Mouse (Mus musculus) thymus, adult 2 months (tissue): Measurements from ENCODE around the gene P2ry6. TPM values are rescaled to one million over a fixed set of nuclear protein-coding genes. Genes with fewer than 3 reads are reported as not detected.
A peak's percentile ranks its signal among the peaks of the same experiment; 100 is the strongest.

Source experiments
- DNase-seq: peaks from one replicate; pipeline ENCODE4 v3.0.0; 2021
- H3K27ac ChIP-seq: fragments of 200-500 bp; 2 replicates; pipeline ENCODE4 v1.5.1; 2012; ENCODE audit warnings: low read length, control low read depth; ENCODE audit not compliant: control insufficient read depth, insufficient read depth
- H3K27me3 ChIP-seq: fragments of 200-500 bp; 2 replicates; pipeline ENCODE4 v1.6.1; 2012; ENCODE audit warnings: mild to moderate bottlenecking, low read length, moderate library complexity, mixed read lengths; ENCODE audit not compliant: control insufficient read depth, insufficient read depth
- H3K36me3 ChIP-seq: fragments of 200-500 bp; 2 replicates; pipeline ENCODE4 v1.6.1; 2012; ENCODE audit warnings: mild to moderate bottlenecking, low read length, moderate library complexity; ENCODE audit not compliant: control insufficient read depth, insufficient read depth
- H3K4me1 ChIP-seq: fragments of 200-500 bp; replicated peaks from 2 replicates; pipeline ENCODE4 v1.6.1; 2012; ENCODE audit warnings: low read length; ENCODE audit not compliant: control insufficient read depth, insufficient read depth
- H3K4me3 ChIP-seq: fragments of 200-500 bp; 2 replicates; pipeline ENCODE4 v1.5.1; 2012; ENCODE audit warnings: mild to moderate bottlenecking, low read length, control low read depth, moderate library complexity; ENCODE audit not compliant: control insufficient read depth, insufficient read depth
- CTCF ChIP-seq: fragments of 200-500 bp; IDR thresholded peaks from 2 replicates; pipeline ENCODE4 v1.5.1; 2012; ENCODE audit warnings: mild to moderate bottlenecking, control low read depth, low read length, moderate library complexity, borderline replicate concordance; ENCODE audit not compliant: control insufficient read depth, poor library complexity, insufficient read depth; ENCODE audit errors: extremely low read depth
- POLR2A ChIP-seq: fragments of 200-500 bp; IDR thresholded peaks from 2 replicates; pipeline ENCODE4 v1.6.1; 2012; ENCODE audit warnings: mild to moderate bottlenecking, low read length, control low read depth, moderate library complexity; ENCODE audit not compliant: control insufficient read depth, poor library complexity, insufficient read depth; ENCODE audit errors: extremely low read depth
- WGBS: fragments of 180-500 bp; shearing (Covaris S2); methylation state at CpG from one replicate; pipeline ENCODE4 v1.1.7; 2018; 5-methylcytosine and 5-hydroxymethylcytosine counted together
- polyA plus RNA-seq: library from polyadenylated mRNA; depleted of rRNA; stranded (reverse); fragments of >200 nt; gene quantifications from 2 replicates; pipeline ENCODE4 v1.2.3, GENCODE M21; 2012; rRNA removed

Gene P2ry6
- 27.1 and 36.0 TPM in 2 replicates for polyA plus RNA-seq

DNA sequence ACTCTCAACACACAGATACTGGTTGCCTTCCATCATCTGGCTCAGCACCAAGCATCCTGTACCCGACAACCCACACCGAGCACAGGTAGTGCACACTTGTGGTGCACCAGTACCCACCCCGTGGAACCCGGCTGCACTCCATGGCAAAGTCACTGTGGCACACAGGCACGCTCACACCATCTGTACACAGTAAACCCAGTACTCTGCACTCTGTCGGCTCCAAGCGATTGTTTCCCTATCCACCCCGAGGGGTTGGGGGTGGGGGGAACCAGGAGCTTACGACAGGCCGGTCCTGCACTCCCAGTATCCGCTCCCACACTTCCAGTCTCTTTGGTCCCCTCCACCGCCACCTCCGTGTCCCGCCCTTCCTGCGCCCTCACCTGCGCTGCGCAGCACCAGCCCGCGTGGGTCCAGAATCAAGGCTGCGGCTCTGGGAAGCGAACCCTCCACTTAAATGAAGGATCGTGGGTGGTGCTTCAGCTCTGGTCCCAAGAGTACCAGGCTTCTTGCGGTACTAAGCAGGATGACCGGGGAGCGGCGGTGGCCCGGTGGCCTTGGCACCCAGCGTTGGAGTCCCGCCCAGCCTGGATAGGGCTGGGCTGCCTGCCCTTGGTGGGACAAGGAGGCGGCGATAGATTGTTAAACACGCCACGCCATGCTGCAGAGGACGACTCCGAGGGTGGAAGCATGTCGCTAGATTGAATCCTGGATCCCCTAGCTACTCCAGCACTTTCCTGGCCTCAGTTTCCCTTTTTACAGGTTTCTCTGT, at the start of gene P2ry6:
TSS of gene P2ry6 (minus strand) at position 515 of the 769 bp plus-strand sequence.
- no peak within 1 kb of the TSS for H3K27ac ChIP-seq
- no peak within 1 kb of the TSS for H3K4me3 ChIP-seq
- H3K4me1 ChIP-seq, result no peaks in the 10 kb centered on the region
- DNase-seq, result no peak
- WGBS, result 24% methylated on average over 36 of the region's 36 CpGs
- peaks cover 4% of the 10 kb centered on the region; the same call in 1 of the 2 replicates for H3K27me3 ChIP-seq
- TF ChIP-seq POLR2A (no peak), CTCF (no peak)
- no peaks in the 10 kb centered on the region for H3K36me3 ChIP-seq

DNA sequence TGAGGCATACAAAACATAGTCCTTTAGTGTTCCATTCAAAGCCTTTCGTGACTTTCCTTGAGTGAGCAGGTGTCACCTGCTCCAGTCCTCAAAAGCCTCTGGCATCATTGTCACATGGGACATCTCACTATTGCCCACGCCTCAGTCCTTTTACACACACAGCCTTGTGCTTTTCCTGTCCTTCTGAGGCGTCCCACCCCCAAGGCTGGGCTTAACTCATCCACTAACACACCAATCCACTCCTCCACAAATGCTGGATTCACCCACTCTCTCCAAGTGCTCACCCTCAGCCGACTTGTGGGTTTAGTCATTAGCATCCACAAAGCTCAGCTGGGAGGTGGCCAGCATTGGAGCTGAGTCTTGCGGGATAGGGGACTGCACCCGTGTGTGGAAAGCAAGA, 43.0 kb upstream of the P2ry6 start:
- WGBS, result 89% methylated on average over 6 of the region's 6 CpGs
- H3K27me3 ChIP-seq, result peaks cover under 1% of the 10 kb centered on the region; the same call in 1 of the 2 replicates

DNA sequence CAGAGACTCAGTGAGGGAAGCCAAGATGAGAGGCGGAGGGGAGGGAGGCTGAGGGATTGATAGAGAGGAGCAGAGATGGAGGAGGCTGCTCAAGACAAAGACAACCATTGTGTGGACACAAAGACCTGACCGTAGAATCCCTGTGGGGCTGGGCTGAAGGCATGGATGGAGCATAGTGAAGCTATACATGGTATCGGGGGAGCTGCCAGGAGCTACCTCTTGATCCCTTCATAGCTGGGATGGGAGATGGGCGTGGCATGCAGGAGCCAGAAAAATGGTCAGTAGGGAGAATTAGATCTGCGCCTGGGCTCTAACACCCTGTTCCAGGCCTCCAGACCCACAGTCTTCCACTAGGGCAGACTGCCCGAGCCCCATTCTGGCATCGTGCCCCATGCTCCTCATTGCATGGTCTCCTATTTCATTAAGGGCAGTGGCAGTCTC, 42.6 kb upstream of the P2ry6 start:
- TF ChIP-seq CTCF (no peak), POLR2A (no peak)
- H3K4me1 ChIP-seq, result peaks cover 3% of the 10 kb centered on the region
- no peak for DNase-seq
- H3K4me3 ChIP-seq, result no peak overlapping the region
- H3K36me3 ChIP-seq, result no peaks in the 10 kb centered on the region
- WGBS, result 94% methylated on average over 7 of the region's 7 CpGs
- H3K27ac ChIP-seq, result no peak overlapping the region
- H3K27me3 ChIP-seq, result peaks cover 5% of the 10 kb centered on the region; the same call in 1 of the 2 replicates

More for the DNA sequence above, 43.0 kb upstream of the P2ry6 start:
- H3K27ac ChIP-seq, result no peak overlapping the region
- no peak for DNase-seq
- TF ChIP-seq CTCF, result no peak
- no peak for TF ChIP-seq POLR2A
- H3K4me1 ChIP-seq, result no peaks in the 10 kb centered on the region
- H3K4me3 ChIP-seq, result no peak overlapping the region
- no peaks in the 10 kb centered on the region for H3K36me3 ChIP-seq

DNA sequence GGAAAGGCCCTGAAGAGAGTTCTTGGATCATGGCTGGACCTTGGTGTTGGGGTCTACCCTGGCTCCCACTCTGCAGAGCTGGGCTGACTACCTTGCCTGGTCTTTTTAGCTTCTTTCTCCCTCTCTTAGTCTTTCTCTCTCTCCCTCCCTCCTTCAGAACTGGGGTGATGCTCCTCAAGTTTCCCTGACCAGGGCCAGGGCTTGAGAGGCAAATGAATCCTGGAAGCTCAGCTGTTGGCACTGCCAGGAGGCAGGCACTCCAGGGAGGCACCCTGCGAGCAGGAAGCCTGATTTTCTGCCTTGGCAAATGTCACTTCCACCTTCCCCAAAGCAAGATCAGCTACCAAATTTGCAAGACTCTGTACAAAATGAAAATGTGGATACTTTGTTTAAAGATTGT, 40.5 kb upstream of the P2ry6 start:
- Histone ChIP-seq H3K27ac (no peak overlapping the region), H3K4me1 (peaks cover 5% of the 10 kb centered on the region), H3K4me3 (no peak overlapping the region), H3K36me3 (no peaks in the 10 kb centered on the region), H3K27me3 (peaks cover 6% of the 10 kb centered on the region; the same call in 1 of the 2 replicates)
- TF ChIP-seq CTCF (no peak), POLR2A (no peak)
- no peak for DNase-seq
- WGBS, result 97% methylated on average over 1 of the region's 1 CpGs

DNA sequence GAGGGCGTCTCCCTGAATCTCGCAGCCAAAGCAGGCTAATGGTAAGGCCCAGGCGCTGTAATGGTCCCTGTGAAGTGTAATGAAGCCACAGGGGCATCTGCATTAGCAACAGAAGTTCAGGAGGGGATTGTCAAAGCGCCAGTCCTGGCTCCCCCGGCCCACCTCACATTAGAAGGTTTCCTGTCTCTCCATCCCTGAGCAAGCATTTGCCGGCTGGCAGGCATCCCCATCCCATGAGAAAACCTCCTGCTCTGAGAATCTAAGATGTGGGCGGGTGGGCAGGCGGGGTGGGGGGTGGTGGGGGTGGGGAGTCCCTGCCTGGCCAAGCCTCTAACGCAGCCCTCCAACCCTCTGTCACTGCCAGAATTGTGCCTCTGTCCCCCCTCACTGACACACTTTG, 39.6 kb upstream of the P2ry6 start:
- Histone ChIP-seq H3K27ac (no peak overlapping the region), H3K36me3 (no peaks in the 10 kb centered on the region), H3K27me3 (peaks cover 6% of the 10 kb centered on the region; the same call in 1 of the 2 replicates), H3K4me3 (no peak overlapping the region), H3K4me1 (peaks cover 5% of the 10 kb centered on the region)
- TF ChIP-seq CTCF (no peak), POLR2A (no peak)
- 99% methylated on average over 9 of the region's 9 CpGs for WGBS
- DNase-seq, result no peak

GRCm38 (mm10) chr7:101012541-101012940, 38.1 kb upstream of the P2ry6 start, which contains the start of gene P2ry2:
TSS of gene P2ry2 (minus strand) at chr7:101012866.
- H3K27ac ChIP-seq, result no peak within 1 kb of the TSS
- peaks cover 5% of the 10 kb centered on the region for H3K4me1 ChIP-seq
- DNase-seq, result no peak
- no peak for TF ChIP-seq POLR2A
- TF ChIP-seq CTCF, result no peak
- H3K36me3 ChIP-seq, result no peaks in the 10 kb centered on the region
- H3K27me3 ChIP-seq, result peaks cover 6% of the 10 kb centered on the region; the same call in 1 of the 2 replicates
- H3K4me3 ChIP-seq, result peak within 1 kb of the TSS; percentile 38
- 90% methylated on average over 4 of the region's 4 CpGs for WGBS
